Mouse (Mus musculus) right cerebral cortex, postnatal 10 days (tissue): ENCODE data around the gene Vegfa.
A peak's percentile ranks its signal among the peaks of the same experiment; 100 is the strongest.

Experiments
- DNase-seq, 2 experiments: peaks; one replicate each; pipeline ENCODE4 v3.0.0; 2021; ENCODE audit warnings: low spot score in 2 of 2

Gene Vegfa

GRCm38 (mm10) chr17:46051356-46051755 lies 19.2 kb upstream of the Vegfa start:
- DNase-seq: no peak

DNA sequence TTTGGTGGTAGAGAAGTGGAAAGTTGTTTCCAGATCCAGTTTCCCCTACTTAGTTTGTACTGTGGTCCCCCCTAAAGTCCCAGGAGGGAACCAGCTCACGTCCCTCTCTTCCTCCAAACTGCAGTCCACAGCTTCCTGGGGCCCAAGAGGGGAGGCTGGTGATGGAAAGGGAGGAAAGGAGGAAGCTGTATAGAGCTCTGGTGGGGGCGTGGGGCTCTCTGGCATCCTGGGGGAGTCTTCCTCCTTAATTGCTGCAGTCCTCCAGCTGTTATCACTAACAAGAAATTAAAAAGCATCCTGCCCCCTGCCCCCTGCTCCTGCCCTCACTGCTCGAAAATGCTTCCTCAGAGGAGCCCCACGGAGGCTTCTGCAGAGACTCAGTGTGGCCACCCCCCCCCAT lies 17.4 kb upstream of the Vegfa start:
- no peak for DNase-seq

DNA sequence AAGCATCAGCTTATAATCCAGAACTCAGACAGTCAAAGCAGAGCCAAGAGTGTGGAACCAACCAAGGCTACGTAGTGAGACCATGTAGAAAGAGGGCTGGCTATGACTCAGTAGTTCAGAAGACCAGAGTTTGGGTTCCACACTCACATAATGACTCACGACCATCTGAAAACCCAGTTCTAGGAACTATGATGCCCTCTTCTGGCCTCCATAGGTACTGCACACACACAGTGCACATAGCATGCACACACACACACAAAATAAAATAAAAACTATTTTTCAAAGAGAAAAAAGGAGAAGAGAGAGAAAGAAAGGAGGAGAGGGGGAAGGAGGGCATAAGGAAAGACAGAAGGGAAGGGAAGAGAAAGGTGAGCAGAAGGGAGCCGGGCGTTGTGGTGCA lies 16.0 kb upstream of the Vegfa start:
- DNase-seq: no peak

DNA sequence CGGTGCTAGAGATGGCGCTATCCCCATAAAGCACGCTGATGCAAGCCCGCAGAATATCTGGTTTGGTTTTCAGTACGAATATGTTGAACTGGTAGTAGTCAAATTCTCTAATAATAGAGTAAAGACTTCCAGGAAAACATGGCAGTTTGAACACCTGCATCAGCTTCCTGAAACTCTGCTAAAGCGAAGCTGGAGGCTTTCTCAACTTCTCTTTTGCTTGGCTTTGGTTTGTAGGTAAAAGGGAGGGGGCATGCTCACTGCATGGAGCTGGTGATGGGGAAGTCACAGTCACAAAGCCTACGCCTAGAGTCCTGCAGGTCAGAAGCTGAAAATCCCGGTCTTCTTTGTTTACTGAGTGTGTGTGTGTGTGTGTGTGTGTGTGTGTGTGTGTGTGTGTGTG lies 13.6 kb upstream of the Vegfa start:
- DNase-seq: no peak

DNA sequence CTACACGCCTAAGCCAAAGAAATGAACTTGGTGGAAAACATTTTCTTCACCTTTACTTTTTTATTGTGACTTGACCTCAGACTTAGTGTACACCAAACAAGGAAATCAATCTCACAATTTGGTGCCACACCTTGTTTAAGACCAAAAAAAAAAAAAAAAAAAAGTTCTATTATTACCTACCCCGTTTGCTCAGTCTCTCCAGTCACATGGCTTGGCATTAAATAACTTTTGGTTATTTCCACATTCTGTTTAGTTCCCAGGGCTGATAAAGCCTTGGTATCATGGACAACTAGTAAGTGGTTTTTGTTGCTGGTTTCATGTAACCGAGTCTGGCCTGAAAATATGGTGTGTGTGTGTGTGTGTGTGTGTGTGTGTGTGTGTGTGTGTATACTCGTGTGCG lies 12.8 kb upstream of the Vegfa start:
- DNase-seq: no peak

DNA sequence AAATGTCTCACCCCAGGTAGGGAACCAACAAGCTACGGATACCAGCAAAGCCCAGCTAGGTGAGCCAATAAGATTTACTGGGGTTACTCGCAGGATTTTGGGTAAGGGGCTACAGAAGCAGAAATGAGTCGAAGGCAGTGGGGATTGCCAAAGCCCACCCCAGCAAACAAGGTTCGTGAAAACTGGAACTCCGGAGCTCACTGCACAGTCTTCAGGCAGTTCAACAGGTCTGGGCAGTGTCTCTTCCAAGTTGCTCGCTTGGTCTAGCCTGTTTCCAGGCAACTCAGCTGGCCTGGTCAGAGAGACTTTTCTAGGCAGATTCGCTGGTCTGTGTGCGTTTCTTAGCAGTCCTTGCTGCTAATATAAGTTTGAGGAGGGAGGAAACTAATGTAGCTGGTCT lies 10.0 kb upstream of the Vegfa start:
- DNase-seq: no peak

- DNase-seq: no peak
Observed at GRCm38 (mm10) chr17:46041679-46042078, 9.5 kb upstream of the Vegfa start.

GRCm38 (mm10) chr17:46041223-46041622 lies 9.1 kb upstream of the Vegfa start:
- DNase-seq: no peak

GRCm38 (mm10) chr17:46040561-46040960 lies 8.4 kb upstream of the Vegfa start:
- DNase-seq: no peak

DNA sequence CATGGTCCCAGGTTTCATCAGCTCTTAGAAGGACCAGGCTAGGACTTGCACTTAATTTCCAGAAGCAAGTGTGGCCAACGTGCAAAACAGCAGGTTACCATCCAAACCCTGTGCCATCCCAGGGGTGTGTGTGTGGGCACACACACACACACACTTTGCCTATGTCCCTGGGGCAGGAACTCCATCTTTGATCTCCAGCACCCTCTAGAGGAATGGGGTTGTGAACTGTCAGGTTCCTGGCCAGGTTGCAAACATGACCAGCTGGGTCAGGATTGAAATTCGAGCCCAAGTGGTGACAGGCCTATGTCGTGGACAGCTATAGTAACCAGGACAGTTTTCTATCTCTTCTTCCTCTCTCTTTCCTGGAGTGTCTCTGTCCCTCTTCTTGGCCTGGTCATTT lies 6.7 kb upstream of the Vegfa start:
- DNase-seq: no peak

DNA sequence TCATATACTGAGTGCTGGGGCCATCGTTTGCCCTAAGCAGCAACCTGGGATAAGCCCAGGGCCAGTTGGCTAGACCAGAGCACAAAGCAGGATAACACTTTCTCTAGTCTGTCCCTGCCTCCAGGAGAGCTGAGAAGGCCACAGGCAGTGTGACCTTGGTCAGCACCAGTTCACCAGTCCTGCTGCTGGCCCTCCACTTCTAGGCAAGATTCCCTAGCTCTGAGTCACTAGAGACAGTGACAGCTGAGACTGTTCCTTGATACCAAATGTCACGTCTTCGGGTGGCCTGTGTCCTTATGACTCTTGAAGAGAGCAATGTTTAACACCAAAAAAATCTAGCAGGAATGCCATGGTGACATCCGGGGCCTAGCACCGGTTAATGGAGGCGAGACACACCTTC lies 4.2 kb upstream of the Vegfa start:
- DNase-seq: no peak

GRCm38 (mm10) chr17:46034110-46034509 lies 1.9 kb upstream of the Vegfa start:
- no peak for DNase-seq

- DNase-seq: no peak
Observed at GRCm38 (mm10) chr17:46033607-46034006, 1.4 kb upstream of the Vegfa start.

DNA sequence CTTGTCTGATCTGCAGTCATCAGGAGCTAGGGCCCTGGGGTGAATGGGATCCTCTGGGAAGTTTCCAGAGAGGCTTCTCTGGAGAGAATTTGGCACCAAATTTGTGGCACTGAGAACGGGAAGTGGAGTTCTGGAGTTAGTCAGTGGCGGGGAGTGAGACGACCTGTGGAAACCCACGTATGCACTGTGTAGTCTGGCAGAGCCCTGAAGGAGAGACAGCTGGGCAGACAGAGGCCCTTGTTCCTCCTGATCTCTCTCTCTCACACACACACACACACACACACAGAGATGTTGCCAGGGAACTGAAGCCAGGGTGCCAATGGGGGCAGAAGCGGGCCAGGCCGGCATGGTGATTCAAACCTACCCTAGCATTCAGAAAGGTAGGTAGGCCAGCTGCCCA lies 953 bp upstream of the Vegfa start:
- DNase-seq: peak; percentile 36 to 41

DNA sequence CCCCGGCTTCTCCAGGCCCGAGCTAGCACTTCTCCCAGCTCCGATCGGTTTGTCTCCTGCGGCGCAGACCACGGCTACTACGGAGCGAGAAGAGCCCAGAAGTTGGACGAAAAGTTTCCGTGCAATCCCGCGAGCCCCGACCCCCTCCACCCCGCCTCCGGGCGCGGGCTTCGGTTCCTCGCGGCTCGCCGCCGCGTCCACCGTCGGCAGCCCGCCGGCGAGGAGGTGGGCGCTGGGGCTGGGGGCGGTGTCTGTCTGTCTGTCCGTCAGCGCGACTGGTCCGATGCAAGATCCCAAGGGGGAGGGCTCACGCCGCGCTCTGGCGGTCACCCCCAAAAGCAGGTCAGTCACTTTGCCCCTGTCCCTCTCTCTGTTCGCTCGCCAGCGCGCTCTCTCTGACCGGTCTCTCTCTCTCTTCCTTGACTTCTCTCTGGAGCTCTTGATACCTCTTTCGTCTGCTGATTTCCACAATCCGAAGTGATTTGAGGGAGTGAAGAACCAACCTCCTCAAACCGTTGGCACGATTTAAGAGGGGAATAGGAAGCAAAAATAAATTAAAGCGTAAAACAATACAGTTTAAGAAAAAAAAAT lies 453 bp downstream of the Vegfa start:
- peak; percentile 72 to 80 for DNase-seq

GRCm38 (mm10) chr17:46030731-46031620 lies 1.2 kb downstream of the Vegfa start:
- DNase-seq: peak; percentile 78 to 83

GRCm38 (mm10) chr17:46030323-46030730 lies 1.8 kb downstream of the Vegfa start:
- peak; percentile 57 to 58 for DNase-seq

DNA sequence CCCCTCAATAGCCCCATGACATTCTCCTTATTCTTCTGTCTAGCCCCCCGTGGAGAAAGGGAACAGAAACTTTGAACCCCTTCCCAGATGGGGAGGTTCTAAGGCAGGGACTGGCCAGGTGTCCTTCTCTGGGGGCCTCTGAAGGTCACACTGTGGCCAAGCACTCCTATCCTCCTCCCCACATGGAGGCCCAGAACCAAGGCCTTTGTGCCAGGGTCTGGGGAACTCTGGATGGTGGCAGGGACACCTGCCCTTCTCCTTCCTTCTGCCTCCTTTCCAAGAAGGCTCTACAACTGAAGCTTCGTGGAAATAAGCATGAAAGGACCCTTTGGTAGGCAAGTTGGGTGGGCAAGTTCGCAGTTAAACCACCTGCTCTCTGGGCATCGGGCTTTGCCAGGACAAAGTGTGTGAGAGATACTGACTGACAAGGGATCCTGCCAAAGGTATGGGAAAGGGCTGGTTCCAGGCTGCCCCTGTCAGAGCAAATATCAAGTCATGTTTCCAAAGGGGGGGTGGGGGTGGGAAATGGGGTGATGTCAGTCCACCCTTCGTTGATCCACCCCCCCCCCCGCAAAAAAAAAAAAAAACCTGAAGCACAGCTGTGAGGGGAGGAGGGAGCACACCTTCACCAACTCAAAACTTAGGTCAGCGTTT lies 2.5 kb downstream of the Vegfa start:
- no peak for DNase-seq

- DNase-seq: no peak
Observed at GRCm38 (mm10) chr17:46029052-46029553, 3.1 kb downstream of the Vegfa start.

DNA sequence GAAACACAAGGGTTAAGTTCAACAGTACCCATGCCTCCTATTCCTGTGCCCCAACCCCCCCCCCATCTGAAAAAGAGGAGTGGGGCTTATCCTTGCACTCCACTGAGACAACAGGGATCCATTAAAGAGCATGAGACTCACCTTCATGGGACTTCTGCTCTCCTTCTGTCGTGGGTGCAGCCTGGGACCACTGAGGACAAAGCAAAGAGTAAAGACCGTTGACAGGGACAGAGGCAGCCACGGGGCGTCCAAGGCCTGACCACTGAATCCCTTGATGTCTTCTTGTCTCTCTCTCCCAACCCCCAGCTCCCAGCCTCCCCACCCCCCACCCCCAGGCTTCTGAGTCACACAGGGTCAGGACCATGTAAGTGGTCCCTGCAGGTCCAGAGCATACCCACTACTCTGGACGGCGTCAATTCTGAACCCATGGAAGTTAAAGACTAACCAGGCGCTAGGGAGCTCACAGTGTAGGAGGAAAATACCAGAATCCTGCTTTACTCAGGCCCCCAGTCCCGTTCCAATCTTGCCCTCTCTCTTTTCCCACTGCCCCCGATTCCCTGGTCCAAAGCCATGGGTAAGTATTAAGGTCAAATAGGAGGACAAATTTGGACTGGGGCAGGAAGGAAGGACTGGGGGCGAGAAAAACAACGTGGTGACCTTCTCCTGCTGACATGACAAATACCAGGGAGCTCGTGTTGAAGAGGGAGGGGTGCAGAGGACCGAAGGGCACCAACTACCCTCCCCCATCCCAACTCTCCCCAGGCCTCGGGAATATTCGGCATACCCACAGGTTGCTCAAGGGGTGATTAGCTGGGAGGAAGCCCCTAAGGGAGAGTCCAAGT lies 3.7 kb downstream of the Vegfa start:
- DNase-seq: no peak

DNA sequence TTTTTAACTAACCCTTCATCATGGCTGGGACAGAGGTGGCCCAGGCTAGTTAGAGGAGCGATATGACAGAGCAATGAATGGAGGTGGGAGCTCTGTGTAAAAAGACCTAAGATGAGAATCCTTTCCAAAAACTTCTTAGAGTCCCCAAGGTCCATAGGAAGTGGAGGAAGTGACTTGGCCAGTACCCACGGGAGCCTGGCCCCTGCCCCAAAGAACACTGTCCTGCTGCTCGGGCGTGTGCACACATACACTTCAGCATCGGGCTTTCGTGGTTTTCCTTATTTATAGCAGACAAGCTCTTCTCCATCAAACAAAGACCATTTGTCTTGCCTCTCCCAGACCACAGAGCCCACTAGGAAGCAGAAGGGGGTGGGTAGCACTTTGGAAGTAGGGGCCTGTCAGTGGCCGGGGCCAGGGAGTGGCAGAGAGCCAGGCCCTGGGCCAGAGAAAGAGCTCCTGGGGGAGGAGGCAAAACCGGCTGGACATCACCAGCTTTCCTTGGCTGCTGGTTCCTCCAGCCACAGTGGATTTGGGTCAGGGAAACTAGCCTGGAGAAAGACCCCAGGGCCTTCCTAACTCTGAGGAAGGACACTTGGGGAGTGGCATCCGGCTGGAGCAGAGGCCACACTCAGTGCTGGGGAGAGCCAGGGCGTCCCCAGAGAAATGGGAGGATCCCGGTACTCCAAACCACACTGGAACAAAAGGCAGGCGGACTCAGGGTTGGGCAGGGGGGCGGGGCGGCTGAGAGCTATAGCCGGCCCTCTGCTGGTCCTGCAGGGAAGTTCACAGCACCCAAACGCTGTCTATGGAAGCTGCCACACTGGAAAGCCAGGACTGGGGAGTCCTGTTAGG lies 4.9 kb downstream of the Vegfa start:
- peak; percentile 75 to 78 for DNase-seq
